Mouse (Mus musculus): ENCODE data around the gene Gpld1.

Gpld1 gene

DNA sequence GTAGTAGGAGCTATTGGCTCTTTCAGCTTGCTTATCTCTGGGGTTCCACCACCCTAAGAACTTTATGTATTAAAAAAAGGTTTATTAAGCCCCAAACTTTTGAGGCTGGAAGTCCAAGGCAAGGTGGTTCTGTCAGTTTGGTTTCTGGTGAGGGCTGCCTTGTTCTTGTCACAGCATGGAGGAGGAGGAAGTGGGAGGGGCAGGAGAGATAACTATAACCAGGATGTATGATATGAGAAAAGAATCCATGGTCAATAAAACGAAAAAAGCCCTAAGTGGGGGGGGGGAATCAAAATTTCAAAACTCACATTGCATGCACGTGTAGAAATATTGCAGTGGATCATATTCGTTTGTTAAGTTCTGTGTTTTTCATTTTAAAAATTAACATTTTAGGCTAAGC is 80.2 kb downstream of the Gpld1 start:
- DNase-seq (ENCODE audit: low read depth), result no peak

DNA sequence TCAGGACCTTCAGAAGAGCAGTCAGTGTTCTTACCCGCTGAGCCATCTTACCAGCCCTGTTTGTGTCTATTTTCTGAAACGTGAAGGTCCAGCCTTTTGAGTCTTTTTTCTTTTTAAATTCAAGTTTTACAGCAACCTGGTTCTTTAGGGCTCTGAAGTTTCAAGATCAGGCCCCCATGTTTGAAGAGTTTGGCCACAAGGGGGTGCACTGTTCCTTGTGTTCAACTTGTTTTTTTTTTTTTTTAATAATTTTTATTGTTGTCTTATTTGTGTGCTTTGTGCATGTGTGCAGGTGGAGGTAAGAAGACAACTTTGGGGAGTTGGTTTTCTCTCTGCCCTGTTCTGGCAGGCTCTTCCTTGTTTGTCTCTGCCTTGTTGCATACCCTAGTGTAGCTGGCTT is 81.7 kb downstream of the Gpld1 start:
- DNase-seq (ENCODE audit: low read depth), result no peak

DNA sequence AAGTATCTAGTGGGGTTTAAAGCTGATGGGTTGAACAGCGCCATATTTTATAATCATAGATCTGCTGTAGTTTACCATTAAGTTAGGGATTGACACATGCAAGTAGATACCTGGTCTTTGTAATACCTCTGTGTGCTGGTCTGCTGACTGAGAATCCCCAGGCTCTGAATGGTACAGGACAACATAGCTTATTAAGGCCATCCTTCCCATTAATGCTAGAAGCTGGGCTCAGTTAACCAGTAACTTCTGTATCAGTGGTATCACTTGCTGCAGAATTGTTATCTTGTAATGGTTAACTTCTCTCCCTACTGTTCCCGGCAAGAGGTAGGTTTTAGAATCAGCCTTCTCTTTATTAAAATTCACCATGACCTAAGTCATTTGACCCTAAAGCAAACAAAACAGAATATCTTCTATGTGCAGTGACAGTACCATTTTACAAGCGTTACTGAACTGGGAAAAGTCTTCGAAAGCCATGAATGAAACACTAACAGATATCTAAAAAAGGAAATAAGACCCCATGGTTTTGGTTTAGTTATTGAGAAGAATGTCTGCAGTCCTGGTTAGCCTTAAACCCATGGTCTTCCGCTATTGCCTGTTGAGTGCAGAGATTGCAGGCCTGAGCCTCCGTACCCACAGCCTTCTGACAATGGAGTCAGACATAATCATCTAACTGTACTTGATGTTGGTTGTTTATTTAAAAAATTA is 83.6 kb downstream of the Gpld1 start:
- no peak for DNase-seq (ENCODE audit: low read depth)

DNA sequence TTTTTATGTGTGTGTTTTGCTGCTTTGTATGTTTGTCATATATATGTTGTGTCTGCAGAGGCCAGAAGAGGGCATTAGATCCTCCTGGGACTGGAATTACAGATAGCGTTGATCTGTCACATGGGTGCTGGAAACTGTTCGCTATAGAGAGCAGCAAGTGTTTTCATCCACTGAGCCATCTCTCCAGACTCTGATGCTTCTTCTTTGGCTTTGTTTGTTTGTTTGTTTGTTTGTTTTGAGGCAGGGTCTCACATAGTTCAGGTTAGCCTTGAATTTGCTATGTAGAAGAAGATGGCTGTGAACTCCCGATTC is 84.1 kb downstream of the Gpld1 start:
- DNase-seq (ENCODE audit: low read depth), result no peak

DNA sequence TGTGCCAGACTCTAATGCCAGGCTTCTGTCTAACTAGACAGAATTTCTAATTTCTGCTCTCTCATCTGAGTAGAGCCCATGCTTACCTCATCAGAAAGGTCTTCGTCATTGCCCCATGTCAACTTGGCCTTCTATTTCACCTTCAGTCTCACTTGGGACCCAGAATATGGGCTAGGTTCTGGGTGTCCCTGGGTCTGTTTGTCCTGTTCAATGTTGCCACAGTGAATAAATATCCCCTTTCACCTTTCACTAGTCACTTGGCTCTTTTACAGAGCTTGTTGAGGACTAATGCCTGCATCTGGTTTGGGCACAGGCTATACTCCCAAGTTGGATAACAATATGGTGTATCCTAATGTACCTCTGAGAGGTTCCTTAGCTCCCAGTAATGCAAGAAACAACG is 96.5 kb downstream of the Gpld1 start:
- DNase-seq (ENCODE audit: low read depth), result no peak

Data from fibroblast of lung, adult 2 months (primary cell).